Mouse (Mus musculus) spleen, embryonic (tissue): ENCODE data around the gene Olfr328.
"Not testable (repeated sequence)": the region's sequence is repeated elsewhere in the genome, so short reads cannot be mapped to it uniquely, and the experiment has no call there.

Source experiments
- CTCF ChIA-PET: fragments of 350-600 bp; sonication (Branson Sonifier 250); formaldehyde crosslinking; loops from one replicate; lab custom pipeline; 2022; lab: Charles Lee

The Olfr328 gene

DNA sequence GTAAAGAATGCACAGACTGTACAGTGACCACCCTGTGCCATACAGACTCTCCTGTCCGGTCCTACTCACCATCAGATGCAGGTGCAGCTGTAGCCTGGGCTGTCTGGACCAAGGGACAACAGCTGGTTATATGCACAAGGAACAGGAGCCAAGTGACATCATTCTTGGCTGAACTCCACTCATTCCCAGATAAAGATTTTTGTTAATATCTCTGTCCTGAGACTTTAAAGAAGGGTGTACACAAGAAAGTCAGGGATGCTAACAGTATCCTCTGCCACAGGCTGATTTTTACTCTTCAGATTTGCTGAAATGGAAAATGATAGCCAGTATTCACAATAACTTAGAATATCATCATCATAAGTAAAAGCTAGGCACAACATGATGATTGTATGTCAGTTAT is at the start of gene Olfr328:
TSS of gene Olfr328 (minus strand) at position 101 of the 400 bp plus-strand sequence.
- CTCF ChIA-PET, result no interaction called here

DNA sequence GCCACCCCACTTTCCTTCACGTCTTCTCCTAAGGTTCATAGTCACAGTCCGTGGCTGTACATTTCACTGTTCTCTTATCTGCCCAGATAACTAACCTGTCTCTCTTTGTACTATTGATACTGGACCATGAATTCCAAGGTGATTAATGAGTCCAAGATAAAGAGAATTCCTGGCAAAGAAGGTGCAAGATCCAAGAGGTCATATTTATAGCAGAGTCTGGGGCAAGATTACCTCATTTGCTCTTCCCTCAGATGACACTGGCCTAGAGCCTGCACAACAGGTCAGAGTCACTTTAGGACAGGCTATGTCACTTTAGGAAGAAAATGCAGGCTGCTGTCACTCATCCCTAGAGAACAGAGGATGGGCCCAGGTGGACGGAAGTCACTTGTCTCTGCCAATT is 49.8 kb upstream of the Olfr328 start:
- CTCF ChIA-PET, result no interaction called here

DNA sequence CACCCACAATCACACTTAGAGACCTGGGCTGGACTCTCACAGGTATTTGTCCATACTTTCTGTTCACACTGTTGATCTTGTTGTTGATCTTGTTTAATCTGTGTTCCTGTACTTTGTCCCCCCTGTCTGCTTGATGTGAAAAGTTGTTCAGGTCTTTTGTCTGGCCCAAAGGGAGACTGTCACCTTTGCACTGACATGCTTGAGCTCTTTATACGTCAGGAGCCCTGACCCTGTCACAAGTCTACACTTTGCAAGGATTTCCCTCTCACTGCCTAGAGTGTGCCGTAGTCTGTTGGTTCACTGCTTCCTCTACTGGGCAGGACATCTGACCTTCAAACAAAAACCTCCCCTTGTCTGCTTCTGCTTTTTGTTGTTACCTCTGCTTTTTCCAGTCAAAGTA is 49.3 kb upstream of the Olfr328 start:
- CTCF ChIA-PET, result no interaction called here

DNA sequence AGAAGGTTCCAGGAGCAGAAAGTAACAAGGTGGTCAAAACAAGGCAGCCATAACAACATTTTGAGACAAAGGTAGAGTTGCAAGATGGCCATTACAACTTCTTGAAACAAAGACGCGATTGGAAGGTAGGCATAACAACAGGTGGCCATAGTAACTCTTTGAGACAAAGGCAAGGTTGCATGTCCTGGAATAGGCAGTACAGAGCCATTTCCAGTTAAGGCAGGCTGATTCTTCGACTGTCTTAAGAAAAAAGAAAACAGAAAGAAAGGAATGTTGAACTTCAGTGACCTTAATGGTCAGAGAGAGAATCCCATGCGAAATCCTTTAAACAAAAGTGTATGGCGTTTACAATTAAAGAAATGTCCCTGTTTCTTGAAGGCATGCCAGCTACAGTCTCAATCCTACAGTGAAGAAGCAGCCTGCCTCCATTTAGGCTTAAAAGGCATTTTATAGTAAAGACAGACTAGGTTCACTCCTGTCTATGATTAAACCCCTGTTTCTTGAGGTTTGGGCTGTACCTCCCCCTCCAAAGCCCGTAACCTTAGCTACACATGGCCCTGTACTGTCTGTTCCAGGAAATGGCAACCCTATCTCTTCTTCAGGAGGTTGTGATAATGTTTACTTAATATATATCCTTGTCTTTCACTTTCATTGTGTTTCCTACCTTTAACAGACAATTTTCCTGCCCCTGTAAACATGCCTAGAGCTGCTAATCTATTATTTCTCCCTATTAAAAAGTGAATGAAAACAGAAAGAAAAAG is 47.5 kb upstream of the Olfr328 start:
- CTCF ChIA-PET, result no interaction called here

DNA sequence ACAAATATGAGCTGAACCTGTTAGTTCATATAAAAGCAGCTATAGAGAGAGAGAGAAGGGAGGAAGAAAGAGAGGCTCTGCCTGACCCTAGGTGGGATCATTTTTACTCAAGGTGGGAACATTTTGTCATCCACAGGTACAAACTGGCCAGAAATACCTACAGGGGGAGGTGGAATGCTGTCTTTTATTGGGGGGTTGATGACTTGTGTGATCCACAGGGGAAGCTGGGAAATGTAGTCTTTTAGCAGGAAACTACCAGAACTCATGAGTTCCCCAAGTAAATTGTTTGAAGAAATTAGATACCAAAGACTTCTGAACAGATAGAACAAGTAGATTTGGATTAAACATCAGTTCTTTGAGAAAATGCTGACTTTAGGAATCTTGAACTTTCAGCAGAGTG is 46.6 kb upstream of the Olfr328 start:
- CTCF ChIA-PET, result no interaction called here

DNA sequence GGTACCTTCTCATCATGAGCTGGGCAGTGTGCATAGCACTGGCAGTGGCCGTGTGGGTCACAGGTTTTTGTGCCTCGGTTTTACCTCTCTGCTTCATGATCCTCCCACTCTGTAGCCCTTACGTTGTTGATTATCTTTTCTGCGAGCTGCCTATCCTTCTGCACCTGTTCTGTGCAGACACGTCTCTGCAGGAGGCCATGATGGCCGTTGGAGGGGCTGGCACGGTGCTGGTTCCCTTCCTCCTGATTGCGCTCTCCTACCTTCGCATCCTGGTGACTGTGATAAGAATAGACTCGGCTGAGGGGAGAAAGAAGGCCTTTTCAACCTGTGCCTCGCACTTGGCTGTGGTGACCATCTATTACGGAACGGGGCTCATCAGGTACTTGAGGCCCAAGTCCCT is 42.4 kb upstream of the Olfr328 start:
- CTCF ChIA-PET, result no interaction called here

DNA sequence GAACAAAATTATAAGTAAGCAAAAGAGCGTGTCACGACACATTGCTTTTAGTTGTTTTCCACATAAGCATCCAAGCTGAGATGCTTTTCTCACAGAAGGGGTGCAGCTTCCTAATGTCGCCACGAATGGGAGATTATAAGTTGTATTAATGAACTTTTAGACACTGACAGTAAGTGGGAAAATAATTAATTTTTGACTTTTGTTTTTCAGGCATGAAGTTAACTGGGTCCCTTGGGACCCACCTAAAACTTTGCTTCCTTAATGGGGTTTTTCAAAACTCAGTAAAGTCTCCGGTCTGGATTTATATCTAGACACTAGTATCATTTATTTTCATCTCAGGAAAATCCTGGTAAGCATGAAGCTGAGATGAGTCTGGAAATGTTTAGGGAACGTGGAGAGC is 39.4 kb upstream of the Olfr328 start, which contains the start of gene Olfr324:
TSS of gene Olfr324 (plus strand) at position 301 of the 400 bp plus-strand sequence.
- CTCF ChIA-PET, result interaction anchor here (0.6 kb wide), 1 partner anchor 116 kb away, joined by 3 read pairs; no protein-coding TSS in a partner anchor

DNA sequence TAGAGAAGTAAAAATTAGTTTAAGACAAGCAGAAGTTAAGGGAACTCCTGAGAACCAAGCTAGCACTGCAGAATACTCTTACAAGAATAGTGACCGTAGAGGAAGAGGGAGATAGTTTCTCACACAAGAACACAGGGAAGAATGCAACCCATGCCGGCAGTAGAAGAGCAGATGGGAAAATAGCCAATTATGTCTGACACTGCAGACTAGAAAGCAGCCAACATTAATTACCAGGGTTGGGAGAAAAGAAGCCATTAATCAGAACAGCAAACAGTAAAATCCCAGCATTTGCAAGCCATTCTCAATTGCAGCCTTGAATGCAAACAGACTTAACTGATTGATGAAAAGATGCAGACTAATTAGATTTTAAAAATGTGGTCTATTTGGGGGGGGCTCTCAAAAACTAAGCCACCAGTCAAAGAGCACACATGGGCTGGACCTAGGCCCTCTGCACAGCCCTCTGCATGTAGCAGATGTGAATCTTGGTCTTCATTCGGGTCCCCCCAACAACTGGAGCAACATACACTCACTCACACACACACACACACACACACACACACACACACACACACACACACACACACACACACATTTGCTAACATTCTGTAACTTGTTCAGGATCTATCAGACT is 33.3 kb upstream of the Olfr328 start:
- CTCF ChIA-PET, result no interaction called here

DNA sequence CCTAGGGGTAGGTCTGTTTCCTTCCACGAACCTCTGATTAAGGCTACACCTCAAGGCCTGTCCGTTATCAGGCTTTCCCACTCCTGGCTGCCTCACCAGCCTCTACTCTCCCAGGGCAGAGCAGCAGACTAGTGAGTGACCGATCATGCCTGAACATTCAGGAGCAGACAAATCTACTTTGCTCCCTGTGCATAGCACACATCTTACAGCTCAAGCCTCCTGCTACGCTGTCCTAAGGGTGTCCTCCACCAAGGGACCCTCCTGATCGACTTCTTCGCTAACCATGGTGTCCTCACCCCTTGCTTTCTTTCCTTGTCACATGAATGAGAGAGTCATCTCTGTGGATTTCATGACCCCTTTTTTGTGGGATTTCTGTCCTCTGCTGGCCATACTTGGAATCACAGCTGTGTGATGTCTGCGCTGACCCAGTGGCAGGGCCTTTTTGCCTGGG is 32.5 kb upstream of the Olfr328 start:
- CTCF ChIA-PET, result no interaction called here

DNA sequence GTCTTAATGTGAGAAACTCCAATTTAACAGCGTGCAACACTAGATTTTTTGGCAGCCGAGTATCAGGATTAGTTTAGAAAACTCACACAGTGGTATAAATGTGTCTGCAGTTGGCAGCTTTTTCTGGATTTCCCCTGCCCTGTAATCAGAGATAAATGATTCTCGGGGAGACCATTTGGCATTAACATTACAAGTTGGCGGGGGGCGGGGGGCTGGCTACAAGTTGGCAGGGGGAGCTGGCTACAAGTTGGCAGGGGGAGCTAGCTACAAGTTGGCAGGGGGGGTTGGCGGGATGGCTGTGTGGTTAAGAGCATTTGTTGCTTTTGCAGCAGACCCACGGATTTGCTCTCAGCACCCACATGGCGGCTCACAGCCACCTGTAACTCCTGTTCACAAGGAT is 23.2 kb upstream of the Olfr328 start:
- CTCF ChIA-PET, result no interaction called here

DNA sequence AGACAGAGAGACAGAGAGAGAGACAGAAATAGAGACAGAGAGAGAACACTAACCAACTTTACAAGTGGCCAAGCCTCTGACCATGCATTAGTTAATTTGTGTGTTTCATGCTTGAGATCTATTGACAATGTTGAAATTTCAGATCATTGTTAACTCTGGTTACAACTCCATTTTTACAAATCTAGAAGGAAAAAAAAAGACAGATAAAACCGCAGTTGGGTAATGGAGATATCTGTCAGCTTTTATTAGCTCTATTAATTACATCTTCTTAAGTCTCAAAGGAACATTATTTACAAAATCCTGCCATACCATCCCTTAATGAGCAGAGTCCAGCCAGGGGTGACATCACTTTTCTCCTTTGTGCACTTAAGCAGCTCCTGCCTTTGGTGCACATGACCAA is 22.0 kb upstream of the Olfr328 start, which contains the start of gene Olfr325:
TSS of gene Olfr325 (plus strand) at position 301 of the 400 bp plus-strand sequence.
- CTCF ChIA-PET, result no interaction called here

DNA sequence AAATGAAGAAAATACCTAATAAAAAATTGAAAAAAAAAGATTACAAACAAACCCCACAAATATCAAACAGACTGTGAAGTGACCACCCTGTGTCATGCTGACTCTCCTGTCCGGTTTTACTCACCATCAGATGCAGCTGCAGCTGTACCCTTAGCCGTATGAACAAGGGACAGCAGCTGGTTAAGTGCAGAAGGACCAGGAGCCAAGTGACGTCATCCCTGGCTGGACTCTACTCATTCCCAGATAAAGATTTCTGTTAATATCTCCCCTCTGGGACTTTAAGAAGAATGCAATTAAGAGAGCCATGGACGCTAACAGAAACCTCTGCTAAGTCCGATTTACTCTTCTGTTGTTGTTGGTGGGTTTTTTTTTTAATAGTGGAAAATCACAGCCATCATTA is 15.0 kb upstream of the Olfr328 start, which contains the start of gene Olfr224:
TSS of gene Olfr224 (minus strand) at position 149 of the 400 bp plus-strand sequence.
- CTCF ChIA-PET, result interaction anchor here (0.7 kb wide), 1 partner anchor 27 kb away, joined by 11 read pairs; no protein-coding TSS in a partner anchor

DNA sequence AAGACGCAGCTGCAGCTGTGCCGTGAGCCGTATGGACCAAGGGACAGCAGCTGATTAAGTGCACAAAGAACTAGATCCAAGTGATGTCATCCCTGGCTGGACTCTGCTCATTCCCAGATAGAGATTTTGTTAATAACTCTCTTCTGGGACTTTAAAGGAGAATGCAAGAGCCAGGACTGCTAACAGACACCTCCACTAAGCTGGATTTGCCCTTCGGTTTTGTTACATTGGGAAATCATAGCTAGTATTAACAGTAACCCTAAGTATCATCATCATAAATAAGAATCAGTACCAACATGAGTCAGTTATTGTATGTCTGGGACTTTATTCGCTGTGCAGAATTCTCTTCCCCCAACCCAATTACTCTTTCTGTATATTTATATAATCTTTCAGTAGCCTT is 9.1 kb downstream of the Olfr328 start, which contains the start of gene Olfr329-ps:
TSS of gene Olfr329-ps (minus strand) at position 101 of the 400 bp plus-strand sequence.
- CTCF ChIA-PET, result no interaction called here

DNA sequence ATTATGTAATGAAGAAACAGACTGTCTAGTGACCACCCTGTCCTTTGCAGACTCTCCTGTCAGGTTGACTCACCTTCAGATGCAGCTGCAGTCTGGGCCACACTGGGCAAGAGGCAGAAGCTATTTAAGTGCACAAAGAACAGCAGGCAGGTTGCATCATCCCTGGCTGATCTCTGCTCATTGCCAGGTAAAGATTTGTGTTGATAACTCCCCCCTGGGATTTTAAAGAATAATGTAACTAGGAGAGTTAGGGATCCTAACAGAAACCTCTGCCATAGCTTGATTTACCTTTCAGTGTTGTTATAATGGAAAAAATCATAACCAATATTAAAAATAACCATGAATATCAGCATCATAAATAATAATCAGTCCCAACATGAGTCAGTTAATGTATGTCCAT is 20.7 kb downstream of the Olfr328 start, which contains the start of gene Olfr330:
TSS of gene Olfr330 (minus strand) at position 101 of the 400 bp plus-strand sequence.
- CTCF ChIA-PET, result not testable (repeated sequence)

DNA sequence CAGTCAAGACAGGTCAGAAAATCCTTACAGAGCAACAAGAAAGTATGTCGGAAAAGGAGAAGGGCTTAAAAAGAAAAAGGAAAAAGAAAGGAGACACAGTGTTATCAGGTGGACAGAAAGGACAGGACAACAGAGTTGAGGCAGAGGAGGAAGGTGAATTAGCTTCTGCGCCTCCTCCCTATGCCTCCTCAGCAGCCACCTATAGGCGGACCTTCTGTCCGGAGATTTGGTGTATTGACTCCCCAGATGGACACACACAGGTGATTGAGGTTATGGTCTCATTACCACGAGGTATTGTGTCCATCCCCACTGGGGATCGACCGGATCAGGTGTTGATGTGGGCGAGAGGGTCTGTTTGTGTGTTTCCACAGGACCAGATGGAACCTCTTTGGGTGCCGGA is 35.7 kb downstream of the Olfr328 start:
- CTCF ChIA-PET, result not testable (repeated sequence)

DNA sequence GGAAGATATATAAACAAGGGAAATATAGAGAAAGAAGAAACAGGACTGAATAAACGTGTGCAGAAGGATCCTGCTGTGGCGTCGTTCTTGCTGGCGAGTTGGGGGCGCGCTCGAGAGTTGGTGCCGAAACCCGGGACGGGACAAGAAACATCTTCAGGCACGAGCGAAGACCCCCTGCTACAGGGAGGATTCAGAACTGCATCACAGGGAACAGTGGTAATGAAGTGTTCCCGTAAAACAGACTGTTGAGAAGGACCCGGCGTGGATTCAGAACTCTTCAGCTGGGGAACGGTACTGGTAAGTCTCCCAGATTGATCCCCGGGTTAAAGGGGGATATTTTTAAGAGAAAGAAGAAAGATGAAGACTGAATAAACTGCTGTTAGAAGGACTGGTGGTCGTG is 36.5 kb downstream of the Olfr328 start:
- CTCF ChIA-PET, result not testable (repeated sequence)

DNA sequence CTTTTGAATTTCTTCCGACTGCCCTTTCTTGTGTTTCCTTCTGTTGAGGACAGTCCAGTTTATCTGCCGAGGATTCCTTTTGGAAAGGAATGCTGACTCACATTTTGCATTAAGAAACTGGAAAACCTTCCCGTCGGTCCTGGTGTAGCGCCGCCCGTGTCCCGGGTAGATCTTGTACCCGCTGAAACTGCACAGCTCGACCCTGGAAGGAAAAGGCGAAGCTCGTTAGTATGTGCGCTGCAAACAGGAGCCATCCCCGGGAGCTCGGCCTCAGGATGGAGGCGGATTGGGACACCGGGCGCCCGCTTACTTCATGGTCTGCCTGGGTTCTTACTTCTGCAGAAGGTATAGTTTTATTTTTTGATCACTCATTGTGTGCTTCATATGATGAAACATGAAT is 46.4 kb downstream of the Olfr328 start:
- CTCF ChIA-PET, result not testable (repeated sequence)

DNA sequence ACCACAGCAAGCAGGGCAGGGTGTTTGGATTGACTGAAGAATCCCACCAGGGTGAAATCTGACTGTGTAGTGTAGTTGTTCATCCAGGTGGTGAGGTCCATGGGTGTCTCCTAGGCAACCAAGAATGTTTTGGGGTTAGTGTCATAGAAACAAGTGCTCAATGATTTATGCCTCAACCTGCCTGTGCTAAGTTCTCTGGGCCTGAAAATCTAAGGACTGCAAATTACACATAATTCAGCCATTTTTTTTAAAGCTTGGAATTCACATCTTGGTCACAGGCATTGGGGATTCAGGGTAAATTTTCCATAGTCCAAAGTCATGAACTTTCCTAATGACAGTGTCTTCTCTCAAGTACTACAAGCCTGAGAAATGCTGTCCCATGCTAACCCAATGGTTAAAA is 53.0 kb downstream of the Olfr328 start, which contains the start of gene Olfr331:
TSS of gene Olfr331 (minus strand) at position 101 of the 400 bp plus-strand sequence.
- CTCF ChIA-PET, result not testable (repeated sequence)
